Mouse (Mus musculus): ENCODE data around the gene Olfr455.

The Olfr455 gene

DNA sequence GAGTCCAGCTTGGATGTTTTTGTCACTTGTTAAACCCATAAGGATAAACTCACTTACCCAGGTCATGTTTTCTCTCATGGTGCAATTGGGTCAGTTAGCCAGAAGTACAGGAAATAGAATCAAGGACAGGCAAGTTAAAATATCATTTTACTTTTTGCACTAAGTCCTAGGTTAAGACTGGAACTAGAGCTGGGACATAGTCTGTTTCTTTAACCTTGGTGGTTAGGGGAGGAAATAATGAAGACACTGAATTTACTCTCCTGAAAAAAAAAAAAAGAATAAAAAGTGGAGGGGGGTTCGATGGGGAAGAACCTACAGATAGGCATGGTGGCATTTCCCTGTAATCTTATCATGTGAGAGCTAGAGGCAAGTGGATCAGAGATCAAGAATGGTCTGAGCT lies 60.3 kb downstream of the Olfr455 start, which contains the start of gene Olfr456:
Olfr456 (minus strand) TSS at position 101 of the 400 bp plus-strand sequence.
- no peak for DNase-seq (ENCODE audit: low spot score in 2 of 2)

Measured in spleen, postnatal 10 days (tissue).